Mouse (Mus musculus) embryonic facial prominence, embryonic 15.5 days (tissue): ENCODE results near the gene Kdelr1. TPM values are rescaled to one million over a fixed set of nuclear protein-coding genes. Genes with fewer than 3 reads are reported as not detected.

Experiments used
- ATAC-seq: fragments of 200-750 bp; cut with Nextera tagmentation; 2 replicates; pipeline ENCODE4 v1.8.0; 2017; ENCODE audit warnings: low read depth, moderate TSS enrichment; ENCODE audit not compliant: insufficient number of reproducible peaks, low FRiP score, low TSS enrichment
- H3K27ac ChIP-seq: fragments of 300-500 bp; sonication (generic); replicated peaks from 2 replicates; pipeline ENCODE4 v1.5.1; 2015; ENCODE audit warnings: mild to moderate bottlenecking, inconsistent platforms
- H3K27me3 ChIP-seq: fragments of 300-500 bp; sonication (generic); 2 replicates; pipeline ENCODE4 v1.6.1; 2015; ENCODE audit warnings: inconsistent platforms
- H3K36me3 ChIP-seq: fragments of 300-500 bp; sonication (generic); 2 replicates; pipeline ENCODE4 v1.6.1; 2015; ENCODE audit warnings: mild to moderate bottlenecking, inconsistent platforms
- H3K4me1 ChIP-seq: fragments of 300-500 bp; sonication (generic); 2 replicates; pipeline ENCODE4 v1.6.1; 2015; ENCODE audit warnings: inconsistent platforms
- H3K4me2 ChIP-seq: fragments of 300-500 bp; sonication (generic); replicated peaks from 2 replicates; pipeline ENCODE4 v1.6.1; 2015; ENCODE audit warnings: mild to moderate bottlenecking, inconsistent platforms
- H3K4me3 ChIP-seq: fragments of 300-500 bp; sonication (generic); replicated peaks from 2 replicates; pipeline ENCODE4 v1.5.1; 2015; ENCODE audit warnings: mild to moderate bottlenecking, inconsistent platforms
- H3K9ac ChIP-seq: fragments of 300-500 bp; sonication (generic); 2 replicates; pipeline ENCODE4 v1.6.1; 2015; ENCODE audit warnings: inconsistent platforms
- H3K9me3 ChIP-seq: fragments of 300-500 bp; sonication (generic); replicated peaks from 2 replicates; pipeline ENCODE4 v1.6.1; 2016; ENCODE audit warnings: inconsistent platforms
- WGBS: fragments of 180-500 bp; shearing (Covaris S2); methylation state at CpG from one replicate; pipeline ENCODE4 v1.1.7; 2015; 5-methylcytosine and 5-hydroxymethylcytosine counted together
- polyA plus RNA-seq: library from polyadenylated mRNA; unstranded; fragments of >200 nt; fragmentation: Nextera tagmentation; extraction: Ambion mirVana; gene quantifications from 2 replicates; pipeline ENCODE4 v1.2.1, GENCODE M21; 2015

The Kdelr1 gene
- polyA plus RNA-seq, 1 experiment from 2014 or later: 98.4 TPM

GRCm38 (mm10) chr7:45928626-45929295, 56.2 kb downstream of the Kdelr1 start:
- peak overlapping the region; percentile 10; the same call in 1 of the 2 replicates for H3K4me2 ChIP-seq
- no peak overlapping the region for H3K27ac ChIP-seq
- ATAC-seq: no peak
- no peak overlapping the region for H3K4me3 ChIP-seq
- WGBS: 16% methylated on average over 20 of the region's 23 CpGs
- peaks cover 12% of the 10 kb centered on the region for H3K4me1 ChIP-seq
- H3K36me3 ChIP-seq: no peaks in the 10 kb centered on the region
- no peak overlapping the region for H3K9ac ChIP-seq
- H3K9me3 ChIP-seq: no peaks in the 10 kb centered on the region
- H3K27me3 ChIP-seq: peaks cover 8% of the 10 kb centered on the region

- Histone ChIP-seq H3K27ac (no peak overlapping the region), H3K9ac (no peak overlapping the region), H3K4me2 (no peak overlapping the region), H3K4me1 (0 out of 2 replicates have a peak, but pooled peaks cover 3% of the 10 kb centered on the region), H3K4me3 (no peak overlapping the region), H3K9me3 (no peaks in the 10 kb centered on the region), H3K36me3 (no peaks in the 10 kb centered on the region), H3K27me3 (peaks cover 8% of the 10 kb centered on the region)
- 85% methylated on average over 1 of the region's 1 CpGs for WGBS
- ATAC-seq: no peak
Measured at GRCm38 (mm10) chr7:45929688-45930087, 57.1 kb downstream of the Kdelr1 start.

Other genes starting within 250 kb of the Kdelr1 start
- 14.5 and 15.3 TPM in 2 replicates for gene Rasip1, start 245.3 kb upstream of the Kdelr1 start, polyA plus RNA-seq
- 20.0 and 21.4 TPM in 2 replicates for gene Mamstr, start 232.8 kb upstream of the Kdelr1 start, polyA plus RNA-seq
- 6.3 and 6.5 TPM in 2 replicates for gene Fut2, start 206.4 kb upstream of the Kdelr1 start, polyA plus RNA-seq
- gene Ntn5, start 188.8 kb upstream of the Kdelr1 start, polyA plus RNA-seq: 10.8 and 11.7 TPM in 2 replicates
- 9.6 and 11.1 TPM in 2 replicates for gene Sec1, start 178.4 kb upstream of the Kdelr1 start, polyA plus RNA-seq
- gene Car11, start 172.9 kb upstream of the Kdelr1 start, polyA plus RNA-seq: 17.2 and 17.7 TPM in 2 replicates
- 6.8 and 7.0 TPM in 2 replicates for gene Dbp, start 167.7 kb upstream of the Kdelr1 start, polyA plus RNA-seq
- gene Rpl18, start 157.3 kb upstream of the Kdelr1 start, polyA plus RNA-seq: 1,062 and 1,100 TPM in 2 replicates
- 38.4 and 43.4 TPM in 2 replicates for gene Sphk2, start 154.8 kb upstream of the Kdelr1 start, polyA plus RNA-seq
- 2.1 and 3.2 TPM in 2 replicates for gene Fam83e, start 151.6 kb upstream of the Kdelr1 start, polyA plus RNA-seq
- gene Spaca4, start 147.0 kb upstream of the Kdelr1 start, polyA plus RNA-seq: 0.24 and 0.25 TPM in 2 replicates
- gene Lmtk3, start 89.0 kb upstream of the Kdelr1 start, polyA plus RNA-seq: 1.9 TPM in 2 replicates
- gene Sult2b1, start 88.1 kb upstream of the Kdelr1 start, polyA plus RNA-seq: 49.6 and 55.7 TPM in 2 replicates
- 124 and 129 TPM in 2 replicates for gene Cyth2, start 58.2 kb upstream of the Kdelr1 start, polyA plus RNA-seq
- 1.4 and 1.7 TPM in 2 replicates for gene Kcnj14, start 48.0 kb upstream of the Kdelr1 start, polyA plus RNA-seq
- 57.3 and 58.0 TPM in 2 replicates for gene Grwd1, start 41.8 kb upstream of the Kdelr1 start, polyA plus RNA-seq
- 0.67 and 0.79 TPM in 2 replicates for gene Grin2d, start 5.6 kb downstream of the Kdelr1 start, polyA plus RNA-seq
- gene Syngr4, start 23.9 kb downstream of the Kdelr1 start, polyA plus RNA-seq: 0.40 and 0.77 TPM in 2 replicates
- 4.9 and 5.0 TPM in 2 replicates for gene Tmem143, start 24.2 kb downstream of the Kdelr1 start, polyA plus RNA-seq
- gene Emp3, start 48.6 kb downstream of the Kdelr1 start, polyA plus RNA-seq: 307 and 335 TPM in 2 replicates
- 5.7 and 9.8 TPM in 2 replicates for gene Ccdc114, start 51.3 kb downstream of the Kdelr1 start, polyA plus RNA-seq
- gene Abcc6, start 157.5 kb downstream of the Kdelr1 start, polyA plus RNA-seq: 0.23 and 0.33 TPM in 2 replicates
- gene Nomo1, start 160.9 kb downstream of the Kdelr1 start, polyA plus RNA-seq: 36.5 and 36.7 TPM in 2 replicates
- gene Kcnj11, start 228.0 kb downstream of the Kdelr1 start, polyA plus RNA-seq: 0.17 and 0.56 TPM in 2 replicates